ENCODE assay signal across 28 mouse cellular contexts in the genomic region with DNA sequence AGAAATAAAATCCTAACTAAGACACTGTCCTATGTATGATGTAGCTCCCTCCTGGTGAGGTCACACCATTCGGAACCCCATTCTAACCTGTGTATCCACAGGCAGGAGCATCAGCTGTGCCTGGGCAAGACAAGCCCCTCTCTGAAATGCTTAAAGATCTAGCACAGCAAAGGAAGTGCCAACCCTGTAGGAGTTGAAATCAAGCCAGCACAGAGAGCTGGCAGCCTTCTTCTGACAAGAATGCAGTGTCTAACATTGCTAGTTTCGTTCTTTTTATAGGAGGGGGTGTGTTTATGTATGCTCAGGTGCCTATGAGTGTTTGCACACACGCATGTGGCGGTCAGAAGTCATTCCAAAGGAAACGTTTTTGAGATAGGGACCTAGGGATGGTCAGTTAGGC. TPM values are rescaled to one million over a fixed set of nuclear protein-coding genes. Genes with fewer than 3 reads are reported as not detected.
DNase-seq lines count a peak whose midpoint lies in the region; ATAC-seq and TF ChIP-seq lines count a peak whose summit lies in the region.
"Had no signal": no experiment of that assay in that cellular context is flagged by ENCODE, and none has a peak within 500 bp of the region (broad histone marks: within the 10 kb centered on the region; RNA-seq: fewer than 3 reads in every experiment).

No protein-coding gene starts in this region.

- H3K4me1 ChIP-seq in hindbrain, postnatal 0 days (ENCODE audit: insufficient read depth, low read length): no peaks in the 10 kb centered on the region
- H3K4me1 ChIP-seq in hindbrain, embryonic 10.5 days (replicated peaks): peaks cover 6% of the 10 kb centered on the region; the same call in 1 of the 2 replicates
- H3K4me1 ChIP-seq in midbrain, postnatal 0 days (ENCODE audit: insufficient read depth, low read length): no peaks in the 10 kb centered on the region
- H3K4me1 ChIP-seq in midbrain, embryonic 10.5 days: no peaks in the 10 kb centered on the region
- H3K4me1 ChIP-seq: embryonic facial prominence, embryonic 12.5 days; embryonic facial prominence, embryonic 15.5 days; heart, embryonic 12.5 days; heart, embryonic 15.5 days had no signal

- no peak overlapping the region for H3K27ac ChIP-seq in hindbrain, postnatal 0 days
- H3K27ac ChIP-seq in hindbrain, embryonic 10.5 days: no peak overlapping the region
- H3K27ac ChIP-seq in midbrain, postnatal 0 days (ENCODE audit: low read depth, low read length): no peak overlapping the region
- no peak overlapping the region for H3K27ac ChIP-seq in midbrain, embryonic 10.5 days (replicated peaks)
- no peak overlapping the region for H3K27ac ChIP-seq in layer of hippocampus, adult 2 months
- H3K27ac ChIP-seq: embryonic facial prominence, embryonic 12.5 days; embryonic facial prominence, embryonic 15.5 days; heart, embryonic 15.5 days; hindbrain, embryonic 14.5 days had no signal

- WGBS in hindbrain, postnatal 0 days: 50% methylated on average over 5 of the region's 5 CpGs
- 57% methylated on average over 5 of the region's 5 CpGs for WGBS in hindbrain, embryonic 10.5 days
- 56% methylated on average over 5 of the region's 5 CpGs for WGBS in midbrain, postnatal 0 days
- WGBS in midbrain, embryonic 10.5 days: 60% methylated on average over 5 of the region's 5 CpGs

- no peak overlapping the region for H3K4me3 ChIP-seq in hindbrain, postnatal 0 days (ENCODE audit: low read length)
- no peak overlapping the region for H3K4me3 ChIP-seq in hindbrain, embryonic 10.5 days
- H3K4me3 ChIP-seq in midbrain, postnatal 0 days (ENCODE audit: low read depth, low read length): no peak overlapping the region
- no peak overlapping the region for H3K4me3 ChIP-seq in midbrain, embryonic 10.5 days
- H3K4me3 ChIP-seq in layer of hippocampus, adult 2 months: no peak overlapping the region
- H3K4me3 ChIP-seq: embryonic facial prominence, embryonic 12.5 days; embryonic facial prominence, embryonic 15.5 days; heart, embryonic 12.5 days; heart, embryonic 15.5 days had no signal

- DNase-seq in cerebellum, postnatal 14 days: peak; percentile 69 to 71
- no peak for DNase-seq in cerebellum, adult 11 months
- peak; percentile 36 for DNase-seq in hindbrain, postnatal 0 days (ENCODE audit: low spot score)
- no peak for DNase-seq in hindbrain, embryonic 10.5 days (ENCODE audit: low spot score)
- DNase-seq in midbrain, postnatal 0 days (ENCODE audit: low spot score): peak; percentile 24
- DNase-seq in midbrain, embryonic 10.5 days (ENCODE audit: low spot score): no peak
- DNase-seq in layer of hippocampus, adult 2 months (ENCODE audit: low spot score in 2 of 2): no peak
- DNase-seq: adrenal gland, postnatal 10 days; B cell, adult 2 months; cerebellum, adult 2 months; forebrain, postnatal 0 days; gastrocnemius, postnatal 10 days; gastrocnemius, postnatal 36 days; heart, postnatal 10 days; heart, postnatal 36 days had no signal

- no peak for ATAC-seq in hindbrain, postnatal 0 days
- no peak for ATAC-seq in midbrain, postnatal 0 days (ENCODE audit: low FRiP score)
- ATAC-seq: forebrain, embryonic 14.5 days; forebrain, postnatal 0 days; intestine, postnatal 0 days; Patski had no signal

- H3K9me3 ChIP-seq in hindbrain, postnatal 0 days (ENCODE audit: low read length): no peaks in the 10 kb centered on the region
- peaks cover 17% of the 10 kb centered on the region for H3K9me3 ChIP-seq in hindbrain, embryonic 10.5 days
- peaks cover 5% of the 10 kb centered on the region; the same call in 1 of the 2 replicates for H3K9me3 ChIP-seq in midbrain, postnatal 0 days (ENCODE audit: low read length)
- H3K9me3 ChIP-seq in midbrain, embryonic 10.5 days (replicated peaks): peaks cover 14% of the 10 kb centered on the region
- H3K9me3 ChIP-seq: embryonic facial prominence, embryonic 15.5 days; heart, embryonic 15.5 days had no signal

- no peak for TF ChIP-seq CTCF in hindbrain, postnatal 0 days (IDR thresholded peaks at IDR 0.05; ENCODE audit: low read depth)
- TF ChIP-seq CTCF in midbrain, postnatal 0 days (IDR thresholded peaks at IDR 0.05): no peak
- TF ChIP-seq CTCF in layer of hippocampus, adult 2 months (conservative IDR thresholded peaks at IDR 0.05): no peak

- H3K27me3 ChIP-seq in hindbrain, postnatal 0 days (ENCODE audit: insufficient read depth, low read length): peaks cover 13% of the 10 kb centered on the region; the same call in 1 of the 2 replicates
- H3K27me3 ChIP-seq in hindbrain, embryonic 10.5 days (ENCODE audit: insufficient read depth, poor library complexity, severe bottlenecking): peaks cover 98% of the 10 kb centered on the region
- H3K27me3 ChIP-seq in midbrain, postnatal 0 days (ENCODE audit: insufficient read depth, low read length): peaks cover 25% of the 10 kb centered on the region
- peaks cover 99% of the 10 kb centered on the region for H3K27me3 ChIP-seq in midbrain, embryonic 10.5 days (ENCODE audit: low read depth, poor library complexity, severe bottlenecking)
- H3K27me3 ChIP-seq: Patski had no signal

- H3K4me2 ChIP-seq in hindbrain, postnatal 0 days (ENCODE audit: low read depth, low read length): no peak overlapping the region
- no peak overlapping the region for H3K4me2 ChIP-seq in midbrain, postnatal 0 days (ENCODE audit: low read depth, low read length, poor library complexity, severe bottlenecking)
- H3K4me2 ChIP-seq: embryonic facial prominence, embryonic 12.5 days; embryonic facial prominence, embryonic 15.5 days; heart, embryonic 12.5 days; heart, embryonic 15.5 days; hindbrain, embryonic 14.5 days had no signal

- H3K36me3 ChIP-seq in hindbrain, postnatal 0 days (ENCODE audit: insufficient read depth, low read length): no peaks in the 10 kb centered on the region
- no peaks in the 10 kb centered on the region for H3K36me3 ChIP-seq in hindbrain, embryonic 10.5 days
- H3K36me3 ChIP-seq in midbrain, postnatal 0 days (ENCODE audit: insufficient read depth, low read length): no peaks in the 10 kb centered on the region
- no peaks in the 10 kb centered on the region for H3K36me3 ChIP-seq in midbrain, embryonic 10.5 days
- H3K36me3 ChIP-seq: embryonic facial prominence, embryonic 12.5 days; embryonic facial prominence, embryonic 15.5 days; G1E; heart, embryonic 12.5 days; heart, embryonic 15.5 days had no signal

- no peak overlapping the region for H3K9ac ChIP-seq in hindbrain, postnatal 0 days (replicated peaks; ENCODE audit: low read length)
- H3K9ac ChIP-seq in midbrain, postnatal 0 days (replicated peaks; ENCODE audit: low read length, poor library complexity, severe bottlenecking): no peak overlapping the region
- H3K9ac ChIP-seq: embryonic facial prominence, embryonic 12.5 days; embryonic facial prominence, embryonic 15.5 days; forebrain, postnatal 0 days; heart, embryonic 12.5 days; heart, embryonic 15.5 days; hindbrain, embryonic 14.5 days had no signal

RNA-seq across cellular contexts. Expression of a gene that starts 34.2 kb away (rescaled TPM):
- total RNA-seq in hindbrain, postnatal 0 days (2014; rRNA removed): 44.4 and 53.4 TPM in 2 replicates
- 28.3 and 29.6 TPM in 2 replicates for polyA plus RNA-seq in hindbrain, postnatal 0 days (2015; fragmentation: Nextera tagmentation; extraction: Ambion mirVana)
- polyA plus RNA-seq in hindbrain, embryonic 10.5 days (2016; fragmentation: Nextera tagmentation; extraction: Ambion mirVana): 0.12 and 0.13 TPM in 2 replicates
- total RNA-seq in midbrain, postnatal 0 days (2014; rRNA removed): 35.7 and 40.8 TPM in 2 replicates
- polyA plus RNA-seq in midbrain, postnatal 0 days (2015; fragmentation: Nextera tagmentation; extraction: Ambion mirVana): 22.6 and 24.0 TPM in 2 replicates
- 0.02 and 0.06 TPM in 2 replicates for polyA plus RNA-seq in midbrain, embryonic 10.5 days (2016; fragmentation: Nextera tagmentation; extraction: Ambion mirVana)
- 100 to 1,000 TPM; 480 to 498 TPM for total RNA-seq in layer of hippocampus, adult 2 months (2021)
- total RNA-seq: CH12.LX; common myeloid progenitor, adult 5-6 weeks; gastrocnemius, postnatal 36 days; granulocyte monocyte progenitor cell, adult 5-6 weeks; heart, postnatal 10 days; heart, postnatal 36 days had no signal
- polyA plus RNA-seq: forebrain, embryonic 11.5 days; G1E; intestine, postnatal 0 days; Patski had no signal

Comparison
In these comparisons a context has a peak if more than half of its experiments do, and no peak if none do; other contexts are left out.
1. DNase-seq: peak in cerebellum, postnatal 14 days (2 of 2), hindbrain, postnatal 0 days (single experiment) and midbrain, postnatal 0 days (single experiment); none in cerebellum, adult 11 months (single experiment), hindbrain, embryonic 10.5 days (single experiment), midbrain, embryonic 10.5 days (single experiment) and layer of hippocampus, adult 2 months (0 of 2).
2. RNA of a gene that starts 34.2 kb away (polyA plus RNA-seq): 28.3 to 29.6 TPM in hindbrain, postnatal 0 days and 22.6 to 24.0 TPM in midbrain, postnatal 0 days; 0.12 to 0.13 TPM in hindbrain, embryonic 10.5 days and 0.02 to 0.06 TPM in midbrain, embryonic 10.5 days; every median in the first group is over 10 times any median in the second.